Mouse (Mus musculus): ENCODE results near the gene Slc41a1. TPM values are rescaled to one million over a fixed set of nuclear protein-coding genes. Genes with fewer than 3 reads are reported as not detected.

The Slc41a1 gene
- polyA plus RNA-seq, 1 experiment from 2014 or later, result 5.8 TPM

GRCm38 (mm10) chr1:131886641-131887040 lies 59.3 kb downstream of the Slc41a1 start:
- H3K27ac ChIP-seq, result no peak overlapping the region
- no peaks in the 10 kb centered on the region for H3K36me3 ChIP-seq (ENCODE audit: inconsistent target)
- no peak overlapping the region for H3K4me3 ChIP-seq (ENCODE audit: inconsistent target)
- no peaks in the 10 kb centered on the region for H3K79me2 ChIP-seq (ENCODE audit: inconsistent target)
- WGBS (ENCODE audit: missing documents), result 100% methylated on average over 1 of the region's 3 CpGs

GRCm38 (mm10) chr1:131890043-131890658 lies 62.9 kb downstream of the Slc41a1 start:
- H3K4me3 ChIP-seq (ENCODE audit: inconsistent target), result no peak overlapping the region
- WGBS (ENCODE audit: missing documents), result 90% methylated on average over 6 of the region's 6 CpGs

GRCm38 (mm10) chr1:131891436-131891835 lies 64.1 kb downstream of the Slc41a1 start:
- no peak overlapping the region for H3K27ac ChIP-seq

More at GRCm38 (mm10) chr1:131890043-131890658, 62.9 kb downstream of the Slc41a1 start:
- H3K36me3 ChIP-seq (ENCODE audit: inconsistent target), result no peaks in the 10 kb centered on the region
- H3K27ac ChIP-seq, result no peak overlapping the region
- H3K79me2 ChIP-seq (ENCODE audit: inconsistent target), result no peaks in the 10 kb centered on the region

More at GRCm38 (mm10) chr1:131891436-131891835, 64.1 kb downstream of the Slc41a1 start:
- H3K36me3 ChIP-seq (ENCODE audit: inconsistent target), result no peaks in the 10 kb centered on the region
- no peaks in the 10 kb centered on the region for H3K79me2 ChIP-seq (ENCODE audit: inconsistent target)
- 100% methylated on average over 4 of the region's 4 CpGs for WGBS (ENCODE audit: missing documents)
- H3K4me3 ChIP-seq (ENCODE audit: inconsistent target), result no peak overlapping the region

Other genes with a start within 250 kb of the Slc41a1 start
- gene Avpr1b, start 228.3 kb upstream of the Slc41a1 start, polyA plus RNA-seq (2018), result not detected in 3 replicates
- 0.48 to 4.2 TPM (median 2.5 TPM) in 3 replicates for gene Ctse, start 189.2 kb upstream of the Slc41a1 start, polyA plus RNA-seq (2018)
- 161 to 338 TPM (median 284 TPM) in 3 replicates for gene Rab7b, start 138.8 kb upstream of the Slc41a1 start, polyA plus RNA-seq (2018)
- 0.05 TPM in 1 of 3 replicates, not detected in the others for gene Slc26a9, start 83.5 kb upstream of the Slc41a1 start, polyA plus RNA-seq (2018)
- not detected in 3 replicates for gene Pm20d1, start 30.1 kb upstream of the Slc41a1 start, polyA plus RNA-seq (2018)
- 26.8 to 49.2 TPM (median 42.9 TPM) in 3 replicates for gene Rab29, start 39.7 kb downstream of the Slc41a1 start, polyA plus RNA-seq (2018)
- 30.6 to 64.9 TPM (median 34.7 TPM) in 3 replicates for gene Nucks1, start 83.0 kb downstream of the Slc41a1 start, polyA plus RNA-seq (2018)
- 0.39 to 2.0 TPM (median 0.70 TPM) in 3 replicates for gene Slc45a3, start 135.5 kb downstream of the Slc41a1 start, polyA plus RNA-seq (2018)
- 17.7 to 25.3 TPM (median 23.4 TPM) in 3 replicates for gene Elk4, start 180.1 kb downstream of the Slc41a1 start, polyA plus RNA-seq (2018)
- 0.13 TPM in 1 of 3 replicates, not detected in the others for gene Mfsd4a, start 240.6 kb downstream of the Slc41a1 start, polyA plus RNA-seq (2018)

Measured in macrophage (primary cell).